Mouse (Mus musculus) neural tube, embryonic 10.5 days (tissue): ENCODE results near the gene Lhfpl2.

Source experiments
- DNase-seq: peaks from one replicate; pipeline ENCODE4 v3.0.0-alpha.2; 2017; ENCODE audit warnings: low spot score; ENCODE audit errors: extremely low spot score

Gene Lhfpl2

DNA sequence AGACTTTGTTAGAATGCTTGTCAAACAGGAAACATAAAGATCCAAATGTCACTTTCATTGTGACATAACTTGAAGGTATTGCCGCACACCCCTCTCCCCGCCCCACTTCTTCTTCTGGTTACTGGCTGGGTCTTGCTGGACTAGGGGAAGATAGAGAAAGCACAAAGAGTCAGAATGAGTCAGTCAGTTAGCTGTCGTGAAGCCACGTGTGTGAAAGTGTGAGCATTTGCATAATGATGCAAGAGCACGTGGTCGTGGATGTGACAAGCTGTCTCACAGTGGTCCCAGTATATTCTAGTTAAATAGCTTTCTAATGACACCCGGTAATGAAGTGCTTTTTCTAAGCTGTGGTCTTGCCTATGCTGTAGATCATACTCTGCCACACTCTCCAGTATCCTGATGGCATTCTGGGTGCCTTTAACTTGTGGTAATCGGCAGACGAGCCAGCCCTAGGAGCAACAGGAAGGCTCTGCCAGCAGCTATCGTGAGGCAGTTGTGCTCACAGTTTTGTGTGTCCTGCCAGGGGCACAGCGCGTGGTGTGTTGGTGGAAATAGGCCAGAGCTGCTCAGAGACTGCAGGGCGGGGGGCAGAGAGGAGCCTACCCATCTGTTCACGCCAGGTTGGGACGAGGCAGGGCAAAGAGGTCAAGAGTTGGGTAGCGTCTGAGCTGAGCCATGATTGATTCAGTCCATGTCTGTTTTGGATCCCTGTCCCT lies 40.9 kb downstream of the Lhfpl2 start:
- no peak for DNase-seq

DNA sequence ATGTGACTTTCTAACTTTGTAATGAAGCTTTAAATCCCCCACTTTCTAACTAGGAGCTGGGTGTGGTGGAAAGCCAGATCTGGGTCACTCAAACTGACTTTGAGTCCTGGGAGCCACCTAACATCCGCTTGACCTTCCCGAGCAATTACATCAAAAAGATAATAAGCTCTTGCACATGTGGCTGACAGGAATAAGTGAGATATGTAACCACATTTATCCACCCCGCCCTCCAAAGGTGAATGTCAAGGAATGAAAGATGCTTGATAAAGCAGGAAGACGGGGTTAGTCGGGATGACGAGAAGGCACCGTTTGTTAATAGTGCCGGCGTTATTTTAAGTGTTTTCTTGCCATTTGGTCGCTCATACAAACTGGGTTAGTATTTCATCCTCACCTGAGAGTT lies 41.5 kb downstream of the Lhfpl2 start:
- no peak for DNase-seq

DNA sequence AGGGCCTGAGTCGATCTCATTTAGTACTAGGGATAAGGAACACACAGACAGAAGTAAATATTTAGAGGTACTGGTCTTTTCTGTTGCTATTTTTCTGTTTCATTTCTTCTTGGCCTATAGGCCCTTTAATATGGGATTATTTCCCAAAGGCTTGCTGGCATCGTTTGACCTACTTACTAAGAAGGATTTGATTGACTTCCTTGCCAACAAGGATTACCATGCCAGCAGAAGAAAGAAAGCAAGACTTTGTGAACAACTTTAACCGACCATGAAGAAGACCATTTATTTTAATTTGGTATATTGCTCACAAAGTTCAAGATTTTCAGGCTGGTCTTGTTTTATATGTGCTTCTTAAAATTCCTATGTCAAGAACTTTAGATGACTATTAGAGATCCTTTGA lies 42.8 kb downstream of the Lhfpl2 start:
- no peak for DNase-seq

DNA sequence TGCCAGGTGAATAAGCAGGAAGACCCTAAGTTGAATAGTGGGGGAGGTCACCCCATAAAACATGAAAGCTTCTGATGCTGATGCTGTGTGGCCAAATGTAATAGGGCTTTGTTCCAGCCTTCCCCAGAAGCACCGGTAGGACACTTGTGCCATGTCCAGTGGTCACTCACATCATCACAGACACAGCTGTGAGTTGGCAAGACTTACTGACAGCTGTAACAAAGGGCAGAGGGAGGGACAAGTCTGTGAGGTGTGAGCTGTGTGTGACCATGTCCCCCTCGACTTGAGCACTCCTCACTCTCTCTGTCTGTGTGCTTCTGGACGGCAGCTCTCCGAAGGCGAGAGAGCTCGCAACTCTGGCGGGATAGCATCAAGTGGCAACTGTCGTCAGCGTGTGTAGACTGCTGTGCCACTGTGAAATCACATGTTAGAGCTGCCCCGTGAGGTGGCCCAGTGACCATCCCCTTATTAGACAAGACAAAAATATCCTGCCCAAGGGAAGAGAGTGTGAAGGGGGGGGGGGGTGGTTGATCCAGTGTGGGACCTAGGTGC lies 43.5 kb downstream of the Lhfpl2 start:
- no peak for DNase-seq

DNA sequence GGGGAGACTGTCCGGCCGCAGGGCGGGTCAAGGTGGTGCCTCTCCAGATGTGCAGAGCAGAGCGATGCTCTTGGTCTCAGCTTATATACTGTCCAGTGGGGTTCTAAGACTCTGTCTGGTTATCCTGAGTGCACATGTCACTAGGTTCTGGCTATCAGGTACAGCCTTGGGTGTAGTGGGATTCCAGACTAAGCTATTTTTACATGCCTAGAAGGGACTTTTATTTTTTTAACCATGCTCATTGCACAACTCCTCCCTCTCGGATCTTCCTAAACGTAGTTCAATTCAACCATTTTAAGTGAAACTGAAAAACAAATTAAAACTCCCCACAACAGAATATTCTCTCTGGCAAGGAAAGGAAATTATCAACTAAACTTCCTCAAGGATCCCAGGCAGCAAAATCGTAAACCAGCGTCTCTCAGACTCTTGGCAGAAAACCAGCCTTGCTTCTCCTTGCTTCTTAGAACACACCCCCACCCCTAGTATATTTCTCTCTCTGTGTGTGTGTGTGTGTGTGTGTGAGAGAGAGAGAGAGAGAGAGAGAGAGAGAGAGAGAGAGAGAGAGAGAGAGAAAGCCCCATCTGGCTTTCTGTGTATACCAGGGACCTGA lies 47.4 kb downstream of the Lhfpl2 start:
- DNase-seq = no peak

DNA sequence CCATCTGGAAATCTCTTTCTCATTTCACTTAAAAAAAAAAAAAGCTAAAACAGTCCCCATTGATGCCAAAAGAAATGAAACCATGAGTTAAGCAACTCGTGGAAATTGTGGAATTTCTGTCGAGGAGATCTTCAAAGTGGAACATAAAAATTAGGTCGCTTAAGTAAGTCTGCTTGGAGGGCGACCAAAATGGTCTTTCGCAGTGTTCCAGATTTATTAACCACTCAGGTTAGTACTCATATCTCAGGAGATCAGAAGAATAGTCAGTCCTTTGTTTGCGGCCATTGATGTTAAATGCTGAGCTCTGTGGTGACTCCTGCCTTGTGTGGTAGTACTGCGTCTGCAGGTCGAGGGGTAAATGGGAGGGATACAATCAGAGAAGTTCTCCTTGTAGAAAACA lies 48.8 kb downstream of the Lhfpl2 start:
- no peak for DNase-seq

DNA sequence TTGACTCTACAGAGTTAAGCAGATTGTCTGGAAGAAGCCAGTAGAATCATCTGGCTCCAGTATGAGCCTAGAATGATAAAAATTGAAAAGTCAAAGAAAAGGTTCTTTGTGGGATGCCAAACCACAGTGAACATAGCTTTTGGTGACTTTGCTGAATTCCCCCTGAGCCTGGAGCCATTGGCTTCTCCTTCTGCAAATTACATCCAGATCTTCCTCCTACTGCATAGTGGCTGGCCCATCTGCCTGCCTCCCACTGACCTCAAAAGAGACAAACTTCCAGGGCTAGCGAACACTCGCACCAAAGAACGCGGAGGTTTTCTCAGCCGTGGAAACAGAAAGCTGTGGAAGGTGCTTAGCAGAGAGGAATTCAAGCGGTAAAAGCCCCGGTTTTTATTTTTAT lies 49.4 kb downstream of the Lhfpl2 start:
- DNase-seq = no peak

DNA sequence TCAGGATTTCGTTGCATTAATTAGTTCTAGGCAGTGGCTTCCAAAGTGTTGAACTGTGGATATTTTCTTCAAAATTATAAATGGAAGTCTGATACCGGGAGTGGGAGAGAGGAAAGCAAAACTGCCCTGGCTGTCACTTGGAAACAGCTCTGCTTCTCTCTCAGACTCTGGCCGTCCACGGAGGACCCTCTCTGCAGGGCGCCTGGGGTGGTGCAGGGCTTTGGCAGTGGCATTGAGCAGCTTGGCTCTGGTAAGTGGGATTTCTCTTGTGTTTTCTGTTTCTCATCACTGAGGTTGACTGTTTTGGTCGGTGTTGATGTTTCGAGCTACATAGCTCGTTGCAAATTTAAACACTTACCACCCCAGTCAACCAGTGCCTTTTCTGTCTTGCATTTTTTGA lies 53.0 kb downstream of the Lhfpl2 start:
- DNase-seq = no peak

DNA sequence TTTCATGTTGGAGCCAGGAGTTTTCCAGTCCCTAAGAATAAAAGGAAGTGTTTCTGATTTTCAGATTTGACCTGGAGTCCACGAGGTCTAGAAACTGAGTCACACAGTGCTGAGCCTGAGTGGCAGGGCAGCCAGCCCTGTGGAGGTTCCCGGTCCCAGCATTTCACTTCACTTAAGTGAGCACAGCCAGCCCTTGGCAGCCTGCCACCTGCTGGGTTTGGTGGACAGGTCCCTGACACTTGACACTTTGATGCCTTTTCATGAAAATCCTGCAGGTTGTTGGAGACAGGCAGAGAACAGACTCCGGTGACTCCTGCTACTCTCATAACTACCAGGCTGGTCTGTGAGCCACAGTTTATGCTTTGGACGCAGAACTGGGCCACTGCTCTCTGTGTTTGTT lies 57.9 kb downstream of the Lhfpl2 start:
- no peak for DNase-seq

DNA sequence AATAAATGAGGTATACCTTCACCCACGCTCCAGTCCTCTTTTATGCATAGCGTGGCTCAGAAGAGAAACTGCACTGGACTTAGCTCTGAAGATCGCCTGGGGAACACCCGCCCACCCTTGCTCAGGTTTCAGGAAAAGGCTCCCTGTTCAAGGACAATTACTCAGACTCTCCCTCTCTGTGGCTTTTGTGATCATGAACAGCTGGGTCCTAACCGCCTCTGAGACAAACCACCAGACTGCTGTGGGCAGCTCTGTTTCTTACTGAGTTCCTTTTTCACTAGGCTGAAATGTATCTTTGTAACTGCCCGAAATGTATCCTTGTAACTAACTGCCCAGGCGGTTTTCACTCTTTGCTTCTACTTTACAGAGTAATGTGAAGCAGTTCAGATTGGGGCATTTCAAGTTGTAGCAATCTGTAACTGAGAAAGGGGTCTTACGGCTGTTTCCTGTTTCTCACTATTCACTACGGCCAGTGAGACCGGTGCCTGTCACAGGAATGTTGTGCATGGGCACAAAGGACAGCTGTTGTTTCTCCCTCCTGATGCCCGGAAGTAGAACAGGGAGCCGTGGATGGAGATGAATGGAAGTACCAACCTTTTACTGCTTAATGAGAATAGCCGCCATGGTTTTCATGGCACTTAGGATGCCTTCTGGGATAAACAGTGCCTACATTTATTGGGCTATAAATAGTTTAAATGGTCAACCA lies 59.3 kb downstream of the Lhfpl2 start:
- no peak for DNase-seq

DNA sequence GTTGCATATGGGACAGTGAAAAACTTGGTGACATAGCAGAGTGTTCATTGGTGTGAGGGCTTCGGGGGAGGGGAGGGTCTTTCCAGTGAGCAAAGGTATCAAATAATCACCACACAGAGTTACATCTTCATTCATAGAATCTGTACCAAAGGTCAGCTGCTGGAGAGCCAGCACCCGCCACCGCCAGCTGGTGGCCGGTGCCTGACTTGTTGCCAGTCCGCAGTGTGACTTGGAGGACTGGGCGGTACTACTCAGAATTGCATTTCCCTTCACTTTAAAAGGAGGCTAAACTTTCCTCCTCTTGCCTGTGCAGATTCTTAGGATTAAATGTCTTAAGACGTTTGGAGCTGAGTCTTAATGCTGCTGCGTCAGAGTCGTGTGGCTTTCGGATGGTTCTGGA lies 59.9 kb downstream of the Lhfpl2 start:
- DNase-seq = no peak

DNA sequence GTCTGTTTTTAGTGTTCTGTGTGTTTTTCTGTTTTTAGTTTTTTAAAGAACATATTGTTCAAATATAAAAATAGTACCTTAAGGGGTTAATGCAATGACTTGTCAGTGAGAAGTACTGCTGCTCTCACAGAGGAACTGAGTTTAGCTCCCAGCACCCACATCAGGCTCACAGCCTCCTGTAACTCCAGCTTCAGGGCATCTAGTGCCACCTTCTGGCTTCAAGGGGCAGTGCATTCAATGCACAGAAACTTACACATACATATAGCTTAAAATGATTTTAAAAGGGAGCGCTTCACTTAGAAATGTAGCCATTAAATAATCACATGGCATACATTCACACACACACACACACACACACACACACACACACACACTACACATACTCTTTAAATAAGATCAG lies 60.5 kb downstream of the Lhfpl2 start:
- no peak for DNase-seq

DNA sequence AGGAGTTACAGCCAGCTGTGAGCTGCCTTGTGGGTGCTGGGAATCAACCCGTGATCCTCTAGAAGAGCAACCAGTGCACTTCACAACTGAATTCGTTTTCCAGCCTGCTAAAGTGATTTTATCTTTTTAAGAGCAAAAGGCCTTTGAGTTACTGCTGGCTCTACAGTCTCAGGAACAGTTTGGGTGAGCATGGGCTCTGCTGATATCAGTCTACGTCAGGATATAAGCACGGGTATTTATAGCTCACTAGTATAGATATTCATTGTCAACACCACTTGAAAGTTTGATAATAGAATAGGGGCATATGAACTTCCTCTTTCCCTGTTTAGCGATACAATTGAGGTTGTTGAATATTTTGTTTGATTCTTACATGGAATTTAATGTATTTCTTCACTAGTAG lies 61.7 kb downstream of the Lhfpl2 start:
- no peak for DNase-seq

DNA sequence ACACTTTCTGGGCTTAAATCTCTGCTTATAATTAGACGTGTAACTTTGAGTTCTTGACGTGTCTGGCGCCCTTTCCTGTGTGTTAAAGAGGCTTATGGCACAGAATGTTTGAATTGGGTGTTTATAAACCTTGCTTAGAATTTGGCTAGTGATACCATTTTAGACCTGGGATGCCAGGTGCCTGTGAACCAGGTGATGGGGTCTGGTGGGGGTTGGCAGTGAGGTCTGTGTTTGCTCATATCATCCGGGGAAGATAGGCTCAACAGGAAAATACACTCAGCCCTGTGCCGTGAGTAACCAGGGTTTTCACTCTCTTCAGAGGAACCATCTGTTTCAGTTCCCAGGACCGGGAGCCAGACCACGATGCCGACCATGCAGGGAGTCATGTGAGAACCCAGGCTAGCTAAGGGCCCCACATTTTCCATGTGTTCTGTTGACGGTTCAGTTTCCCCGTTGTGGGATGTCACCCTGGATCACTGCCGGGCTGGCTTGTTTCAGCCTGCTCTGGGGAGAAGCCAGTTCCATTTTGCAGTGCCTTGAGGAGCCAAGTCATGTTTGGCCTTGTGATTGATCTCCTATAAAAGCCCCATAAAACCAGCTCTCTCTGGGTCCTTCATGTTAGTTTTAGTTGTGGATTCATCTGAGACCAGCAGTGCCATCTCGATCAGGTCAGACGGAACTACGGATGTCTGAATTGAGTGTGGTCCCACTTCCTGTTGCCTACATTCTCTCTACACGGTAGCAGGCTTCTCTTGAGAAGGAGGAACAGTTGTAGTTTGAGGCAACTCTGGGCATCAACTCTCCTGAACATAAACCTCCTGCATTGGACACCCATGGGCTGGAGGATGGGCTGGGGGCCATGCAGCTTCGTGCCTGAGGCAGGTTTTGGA lies 65.4 kb downstream of the Lhfpl2 start:
- DNase-seq = no peak

DNA sequence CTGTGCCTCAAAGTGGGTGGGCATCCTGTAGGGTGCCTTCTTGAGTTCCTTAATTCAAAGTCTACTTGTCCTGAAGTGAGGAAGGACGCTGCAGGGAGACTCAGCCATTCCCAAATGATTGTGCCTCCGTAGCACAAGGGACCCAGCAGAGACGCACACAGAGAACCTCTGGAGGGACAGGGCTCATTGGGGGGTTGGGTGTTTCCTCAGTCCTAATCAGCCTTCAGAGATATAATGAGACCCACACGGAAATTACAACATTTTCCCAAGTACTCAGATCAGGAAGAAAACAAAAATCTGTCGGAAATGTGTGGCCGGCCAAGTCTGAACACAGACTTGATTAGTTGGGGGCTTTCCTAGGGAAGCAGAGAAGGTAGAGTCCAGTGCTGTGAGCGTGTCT lies 72.8 kb downstream of the Lhfpl2 start:
- DNase-seq = no peak

DNA sequence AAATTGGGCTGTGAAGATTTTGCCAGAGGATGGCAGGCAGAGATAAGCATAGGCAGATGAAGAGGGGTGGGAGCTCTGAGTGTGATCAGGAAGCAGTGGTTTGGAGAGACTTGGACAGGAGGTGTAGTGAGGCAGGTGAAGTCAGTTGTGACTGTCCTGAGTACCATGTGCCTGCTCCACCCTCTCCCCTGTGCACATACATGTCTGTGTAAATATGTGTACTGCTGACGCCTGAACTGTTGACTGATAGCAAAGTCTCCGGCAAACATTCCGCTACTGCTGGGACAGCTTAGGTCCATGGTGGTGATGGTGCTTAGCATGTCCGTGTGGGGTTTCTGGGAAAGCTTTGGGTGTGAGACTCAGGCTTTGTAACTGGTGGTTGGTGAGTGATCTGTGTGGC lies 73.5 kb downstream of the Lhfpl2 start:
- DNase-seq = no peak

DNA sequence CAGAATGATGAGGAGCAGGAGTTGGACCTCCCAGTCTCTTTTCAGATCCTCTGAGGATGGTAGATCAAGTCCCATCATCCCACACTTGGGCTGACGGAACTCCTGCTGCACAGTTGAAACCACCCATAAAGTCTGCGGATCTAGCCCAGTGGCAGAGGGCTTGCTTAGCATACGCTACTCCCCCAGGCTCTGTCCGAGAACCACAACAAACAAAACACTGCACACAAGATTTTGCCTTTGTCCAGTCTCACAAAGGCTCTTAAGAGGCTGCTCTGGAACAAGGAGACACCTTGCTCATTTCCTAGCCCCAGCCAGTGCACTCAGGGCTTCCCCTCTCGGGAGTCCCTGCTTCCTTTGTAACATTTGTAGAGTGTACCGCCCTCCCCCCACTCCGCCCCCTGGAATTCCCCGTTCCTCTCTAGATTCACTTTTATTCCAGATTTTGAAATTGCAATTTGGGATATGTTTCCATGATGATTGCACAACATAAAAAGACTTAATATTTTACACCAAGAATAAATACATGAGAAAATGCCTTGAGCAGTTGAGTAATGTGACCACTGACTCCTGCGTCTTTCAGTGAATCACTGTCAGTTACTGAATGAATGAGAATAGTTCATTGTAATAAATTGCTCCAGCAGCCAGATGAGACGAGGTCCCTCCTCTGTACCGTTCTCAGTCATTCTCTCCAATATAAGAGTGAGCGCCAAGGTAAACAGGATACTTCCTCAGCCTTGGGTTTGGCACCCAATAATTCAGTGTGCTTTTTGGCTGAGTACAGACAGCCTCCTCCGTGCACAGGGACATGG lies 74.8 kb downstream of the Lhfpl2 start:
- no peak for DNase-seq

DNA sequence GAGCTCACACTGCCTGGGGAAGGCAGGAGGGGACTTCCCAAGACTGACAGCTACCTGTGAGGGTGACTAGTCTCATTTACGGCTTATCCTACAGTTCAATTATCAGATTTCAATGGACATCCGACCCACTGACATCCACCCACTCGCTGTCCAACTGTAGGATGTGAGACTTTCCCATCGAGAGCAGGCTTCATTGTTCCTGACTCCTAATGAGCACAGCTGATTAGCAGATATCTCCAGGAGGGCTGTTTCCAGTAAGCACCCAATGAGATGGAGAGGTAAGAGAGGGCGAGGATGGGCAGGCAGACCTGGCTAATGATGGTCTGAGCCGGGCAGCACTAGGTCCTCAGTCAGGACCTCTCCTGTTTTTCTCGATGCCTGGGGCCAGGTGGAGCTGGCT lies 77.0 kb downstream of the Lhfpl2 start:
- DNase-seq = no peak

DNA sequence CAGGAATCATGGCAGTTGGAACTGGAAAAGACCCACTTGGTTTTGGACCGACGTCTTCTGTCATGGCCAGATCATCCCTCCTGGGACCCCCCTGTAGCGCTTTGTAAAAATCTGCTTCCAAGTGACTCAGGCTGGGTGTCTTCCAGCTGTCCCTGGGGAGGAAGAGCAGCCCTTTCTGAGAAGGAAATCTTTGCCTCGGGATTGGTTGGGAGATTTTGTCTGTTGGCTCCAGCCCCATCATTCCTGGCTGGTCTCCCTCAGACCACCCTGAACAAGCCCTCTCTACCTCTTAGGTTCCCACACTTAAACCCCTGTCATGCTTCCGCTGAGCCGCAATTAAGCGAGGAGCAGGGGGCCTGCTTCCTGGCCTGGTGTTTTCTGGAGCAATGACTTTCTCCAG lies 77.6 kb downstream of the Lhfpl2 start:
- no peak for DNase-seq

DNA sequence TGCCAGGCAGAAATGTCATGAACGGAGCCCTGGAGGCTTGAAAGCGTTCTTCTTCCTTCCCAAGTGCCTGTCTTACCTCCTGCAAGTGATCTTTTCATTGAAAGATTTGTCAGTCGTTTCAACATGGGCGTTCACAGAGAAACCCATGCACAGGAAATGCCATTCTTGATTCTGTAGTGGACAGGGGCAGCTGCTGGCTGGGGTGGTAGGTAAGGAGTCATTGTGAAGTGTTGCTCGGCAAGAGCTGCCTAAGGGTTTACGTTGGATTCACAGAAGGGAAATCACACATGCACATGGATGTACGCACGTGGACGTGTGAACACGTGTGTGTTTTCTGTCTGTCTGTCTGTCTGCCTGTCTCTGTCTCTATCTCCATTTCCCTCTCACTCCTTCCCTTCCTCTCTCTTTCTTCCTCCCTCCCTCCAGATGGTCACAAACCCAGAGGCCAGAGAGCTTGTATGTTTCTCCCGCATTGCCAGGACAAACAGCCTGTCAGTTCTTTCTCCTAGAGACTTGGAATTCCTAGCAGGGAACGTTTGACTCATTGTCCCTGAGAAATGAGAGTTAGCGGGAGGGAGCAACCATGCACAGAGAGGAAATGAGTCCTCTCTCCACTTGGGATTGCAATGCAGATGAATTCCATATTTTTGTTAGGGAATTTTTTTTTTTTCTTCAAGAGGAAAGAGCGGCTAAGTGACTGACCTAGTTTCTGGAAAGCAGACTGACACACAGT lies 82.3 kb downstream of the Lhfpl2 start:
- no peak for DNase-seq
